Mouse (Mus musculus) embryo, embryonic 10 days (tissue): ENCODE data around the gene Peg3.

Source experiments
- DNase-seq: peaks from one replicate; pipeline ENCODE4 v3.0.0-alpha.2; 2015; ENCODE audit warnings: low spot score

The Peg3 gene

DNA sequence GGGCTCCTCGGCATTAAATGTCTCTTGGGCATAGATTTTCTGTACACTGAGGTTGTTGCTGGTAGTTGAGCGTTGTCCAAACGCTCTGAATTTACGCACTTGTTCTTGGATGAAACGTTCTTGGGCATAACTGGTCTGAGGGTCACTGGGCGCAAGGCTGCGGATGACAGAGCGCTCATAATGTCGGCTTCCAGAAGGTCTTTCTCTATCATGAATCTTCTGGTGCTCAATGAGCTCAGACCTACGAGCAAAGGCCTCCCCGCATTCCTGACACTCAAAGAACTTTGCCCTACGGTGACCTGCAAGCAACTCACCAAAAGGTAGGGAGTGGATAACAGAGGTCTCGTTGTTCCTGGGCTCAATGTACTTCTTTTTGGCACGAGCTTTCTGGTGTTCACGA, 20.8 kb downstream of the Peg3 start:
- no peak for DNase-seq

DNA sequence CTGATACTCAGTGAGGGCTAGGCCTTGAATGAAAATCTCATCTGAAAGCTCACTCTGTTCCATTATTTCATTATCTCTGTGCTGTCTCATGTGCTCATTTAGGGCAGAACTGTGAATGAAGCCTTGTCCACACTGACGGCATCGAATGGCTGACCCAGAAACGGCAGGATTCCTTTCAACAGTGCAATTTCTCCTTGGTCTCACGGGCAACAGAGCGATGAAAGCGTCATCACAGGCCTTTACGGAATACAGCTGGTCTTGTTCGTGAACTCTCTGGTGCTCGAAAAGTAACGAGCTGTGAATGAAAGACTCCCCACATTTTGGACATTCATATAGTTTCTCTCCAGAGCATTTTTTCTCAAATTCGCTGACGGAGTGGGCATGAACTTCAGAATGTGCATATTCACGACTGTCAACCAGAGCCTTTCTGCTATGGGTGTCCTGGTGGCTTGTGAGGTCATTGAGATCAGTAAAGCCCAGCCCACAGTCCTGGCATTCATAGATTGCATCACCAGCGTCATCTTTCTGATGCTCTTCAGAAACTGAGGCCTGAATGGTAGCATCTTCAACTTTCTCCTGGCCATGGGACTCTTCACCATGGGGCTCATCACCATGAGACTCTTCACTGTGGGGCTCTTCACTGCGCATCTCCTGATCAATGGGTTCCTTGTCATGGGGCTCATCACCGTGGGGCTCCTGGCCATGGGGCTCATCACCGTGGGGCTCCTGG, 21.6 kb downstream of the Peg3 start:
- no peak for DNase-seq

DNA sequence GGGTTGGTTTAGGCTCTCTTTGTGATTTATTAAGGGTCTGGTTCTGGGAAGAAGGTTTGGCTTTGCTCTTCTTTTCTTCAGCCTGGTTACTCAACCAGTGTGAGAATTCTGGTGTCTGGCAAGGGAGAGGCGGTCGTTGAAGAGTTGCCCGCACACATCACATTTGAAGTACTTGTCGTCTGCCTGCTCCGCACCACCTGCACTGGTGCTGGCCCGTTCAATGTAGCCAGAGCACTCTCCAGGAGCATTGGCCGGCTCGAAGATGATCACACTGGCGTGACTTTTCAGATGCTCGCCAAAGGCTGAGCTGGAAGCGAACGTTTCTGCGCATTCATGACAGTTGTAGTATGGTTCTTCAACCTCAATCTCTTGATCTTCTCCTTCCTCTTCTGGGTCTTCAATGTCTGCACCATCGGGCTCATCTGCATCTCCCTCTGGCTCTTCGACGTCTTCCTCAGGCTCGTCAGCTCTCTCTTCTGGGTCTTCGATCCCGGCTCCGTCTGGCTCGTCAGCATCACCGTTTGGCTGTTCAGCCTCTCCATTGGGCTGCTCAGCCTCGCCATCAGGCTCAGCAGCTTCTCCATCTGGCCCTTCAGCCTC, 22.7 kb downstream of the Peg3 start:
- DNase-seq: no peak

DNA sequence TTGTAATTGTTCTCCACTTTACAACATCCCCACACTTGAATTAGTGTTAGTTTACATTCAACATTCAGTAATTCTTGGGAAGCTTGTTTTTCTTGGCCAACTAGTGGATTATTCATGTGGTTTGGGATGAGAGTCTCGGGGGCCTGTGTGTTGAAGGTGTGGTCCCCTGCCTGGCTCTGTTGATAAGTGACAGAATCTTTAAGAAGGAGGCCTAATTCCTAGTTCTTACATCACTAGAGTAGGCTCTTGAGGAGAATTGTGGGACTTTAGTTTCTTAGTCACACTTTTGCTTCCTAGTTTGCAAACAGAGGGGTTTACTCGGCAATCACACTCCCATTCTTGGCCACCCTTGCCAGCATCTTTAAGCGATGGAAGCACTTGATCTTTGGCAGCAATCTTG, 31.0 kb downstream of the Peg3 start:
- DNase-seq: no peak

DNA sequence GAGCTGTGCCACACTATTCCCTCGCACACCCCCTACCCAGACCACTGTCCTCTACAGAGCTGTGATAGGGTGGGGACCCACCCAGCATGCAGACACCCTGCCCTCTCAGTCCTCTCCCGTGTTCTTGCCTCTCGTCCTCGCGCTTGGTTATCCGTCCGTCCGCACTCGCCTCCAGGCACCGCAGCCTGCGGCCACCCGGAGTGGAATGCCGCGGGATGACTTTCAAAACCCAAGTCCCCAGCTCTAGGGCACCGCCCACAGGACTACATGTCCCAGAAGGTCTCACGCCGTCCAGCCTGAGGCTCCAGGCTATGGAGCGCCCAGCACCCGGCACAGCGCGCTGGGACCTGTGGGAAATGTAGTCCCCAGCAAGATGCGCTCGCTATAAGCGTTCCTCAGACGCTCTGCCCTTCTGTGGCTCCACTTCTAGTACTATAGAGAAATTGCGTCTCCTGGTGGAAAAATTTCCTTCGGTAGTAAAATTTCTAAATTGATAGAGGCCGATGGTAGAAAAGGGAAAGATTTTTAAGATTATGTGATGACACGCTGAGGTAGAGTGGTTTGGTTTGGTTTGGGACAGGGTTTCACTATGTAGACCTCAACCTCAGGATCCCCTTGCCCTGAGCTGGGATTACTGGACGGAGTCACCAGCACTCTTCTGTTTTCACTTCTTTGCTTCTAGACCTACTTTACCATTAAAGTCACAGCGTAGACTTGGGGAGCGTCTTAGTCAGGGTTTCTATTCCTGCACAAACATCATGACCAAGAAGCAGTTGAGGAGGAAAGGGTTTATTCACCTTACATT, 33.8 kb downstream of the Peg3 start, which contains the start of gene Zim1:
TSS of gene Zim1 (minus strand) at position 210 of the 805 bp plus-strand sequence.
- DNase-seq: peak; percentile 96

DNA sequence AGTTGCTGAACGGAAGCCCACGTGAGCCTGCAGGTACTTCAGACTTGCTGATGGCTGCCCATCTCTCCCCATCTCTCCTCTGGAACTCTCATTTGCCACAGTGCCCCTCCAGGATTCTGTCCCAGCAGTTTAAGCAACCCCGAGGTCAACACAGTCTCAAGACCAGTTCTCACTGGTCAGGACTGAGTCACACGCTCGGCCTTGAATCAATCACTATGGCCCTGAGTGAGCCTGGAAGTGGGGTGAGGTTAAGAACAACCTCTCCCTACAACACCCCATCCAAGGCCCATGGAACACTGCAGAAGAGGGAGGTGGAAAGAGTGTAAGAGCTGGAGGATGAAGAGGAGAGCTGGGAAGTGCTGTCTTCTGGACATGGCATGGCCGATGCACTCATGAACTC, 44.7 kb downstream of the Peg3 start:
- DNase-seq: no peak

DNA sequence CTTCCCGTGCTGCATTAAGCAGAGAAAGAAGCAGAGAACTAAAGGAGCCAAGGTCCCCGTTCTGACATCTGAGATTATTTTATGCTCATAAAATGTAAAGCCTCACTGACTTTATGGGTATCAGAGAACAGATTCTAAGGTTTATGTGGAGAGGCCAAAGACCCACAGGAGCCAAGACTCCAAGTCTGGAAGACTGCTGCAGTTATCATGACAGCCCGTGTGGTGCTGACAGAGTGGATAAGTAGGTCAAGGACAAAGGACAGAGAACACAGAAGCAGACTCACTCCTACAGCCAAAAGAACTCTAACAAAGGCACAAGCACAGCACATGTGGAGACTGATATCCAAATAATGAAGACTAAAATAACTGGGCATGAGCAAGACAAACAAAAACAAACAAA, 63.5 kb downstream of the Peg3 start:
- DNase-seq: no peak

DNA sequence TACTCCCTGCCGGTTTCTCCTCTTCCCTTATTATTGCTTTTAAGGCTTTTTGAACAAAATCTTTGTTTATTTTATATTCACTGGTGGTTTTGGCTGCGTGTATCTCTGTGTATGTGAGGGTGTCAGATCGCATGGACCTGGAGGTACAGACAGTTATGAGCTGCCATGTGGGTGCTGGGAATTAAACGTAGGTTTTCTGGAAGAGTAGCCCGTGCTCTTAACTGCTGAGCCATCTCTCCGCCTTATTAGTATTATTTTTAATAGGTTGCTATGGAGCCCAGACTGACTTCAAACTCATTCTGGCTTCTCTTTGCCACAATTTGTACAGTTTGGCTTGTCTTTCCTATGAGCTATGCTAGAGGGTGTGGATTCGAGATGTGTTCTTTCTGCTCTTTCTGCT, 66.8 kb downstream of the Peg3 start:
- no peak for DNase-seq

DNA sequence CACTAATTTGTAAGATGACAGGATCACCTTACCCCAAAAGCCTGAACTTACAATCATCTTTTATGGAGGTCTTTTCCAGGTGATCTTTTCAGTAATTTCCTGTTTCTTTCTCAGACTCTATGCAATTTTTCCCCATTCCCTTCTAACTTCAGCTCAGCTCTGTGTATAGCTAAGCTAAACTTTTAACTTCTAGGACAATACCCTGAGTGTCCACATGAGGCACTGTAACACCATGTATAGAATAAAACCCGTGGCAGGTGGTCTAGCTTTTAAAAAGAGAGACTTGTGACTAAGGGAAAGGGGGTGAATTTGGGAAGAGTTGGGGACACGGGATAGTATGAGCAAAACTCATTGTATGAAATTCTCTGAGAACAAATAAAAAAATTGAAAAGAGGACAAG, 70.6 kb downstream of the Peg3 start:
- DNase-seq: peak; percentile 69

DNA sequence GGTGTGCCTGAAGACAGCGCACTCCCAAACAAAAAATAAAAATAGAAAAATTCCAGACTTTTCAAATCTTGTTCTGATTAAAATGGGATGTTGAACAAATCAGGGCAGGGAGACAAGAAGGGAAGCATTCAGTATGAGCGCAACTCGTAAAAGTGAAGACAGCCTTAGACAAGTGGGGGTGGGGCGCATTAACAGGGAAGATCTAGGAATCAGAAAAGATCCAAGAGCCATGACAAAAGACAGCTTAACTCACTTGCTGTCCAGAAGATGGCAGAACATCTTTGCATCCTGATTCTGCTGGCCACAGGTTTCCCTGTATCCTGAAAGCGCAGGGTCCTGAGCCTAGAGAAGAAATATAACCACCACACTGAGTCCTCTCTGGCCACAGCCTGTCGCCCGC, 71.6 kb downstream of the Peg3 start:
- DNase-seq: no peak
